Mouse (Mus musculus): Measurements from ENCODE around the gene 1700011L22Rik. TPM values are rescaled to one million over a fixed set of nuclear protein-coding genes. Genes with fewer than 3 reads are reported as not detected.
A peak's percentile ranks its signal among the peaks of the same experiment; 100 is the strongest.

1700011L22Rik gene
- total RNA-seq, 2 experiments from 2014 or later, result not detected

GRCm38 (mm10) chr8:79173606-79174005 is 74.8 kb downstream of the 1700011L22Rik start:
- no peak for DNase-seq

GRCm38 (mm10) chr8:79165276-79165675 is 83.1 kb downstream of the 1700011L22Rik start:
- no peak for DNase-seq

- DNase-seq, result no peak
These were observed 84.0 kb downstream of the 1700011L22Rik start for GRCm38 (mm10) chr8:79164336-79164735.

- peak; percentile 79 to 84 for DNase-seq
These were observed 85.6 kb downstream of the 1700011L22Rik start for GRCm38 (mm10) chr8:79162533-79163308.

- peak in 1 of 2 experiments; percentile 29 for DNase-seq
These were observed 87.1 kb downstream of the 1700011L22Rik start for GRCm38 (mm10) chr8:79161172-79161778.

Other genes starting within 250 kb of the 1700011L22Rik start
- gene Zfp827, start 220.1 kb downstream of the 1700011L22Rik start, total RNA-seq (2021), result 10 to 100 TPM in 1 of 2 experiments, 1 to 10 TPM in 1; 9.4 to 10.6 TPM
- 10 to 100 TPM; 39.9 to 44.5 TPM for gene Mmaa, start 46.4 kb upstream of the 1700011L22Rik start, total RNA-seq (2021)
- 10 to 100 TPM; 13.2 to 14.7 TPM for gene Smad1, start 150.9 kb upstream of the 1700011L22Rik start, total RNA-seq (2021)

All from heart, adult 18-20 months (tissue).